Mouse (Mus musculus): Measurements from ENCODE around the gene Mpdz. TPM values are rescaled to one million over a fixed set of nuclear protein-coding genes. Genes with fewer than 3 reads are reported as not detected.

Gene Mpdz
- total RNA-seq, 2 experiments from 2014 or later: not detected

DNA sequence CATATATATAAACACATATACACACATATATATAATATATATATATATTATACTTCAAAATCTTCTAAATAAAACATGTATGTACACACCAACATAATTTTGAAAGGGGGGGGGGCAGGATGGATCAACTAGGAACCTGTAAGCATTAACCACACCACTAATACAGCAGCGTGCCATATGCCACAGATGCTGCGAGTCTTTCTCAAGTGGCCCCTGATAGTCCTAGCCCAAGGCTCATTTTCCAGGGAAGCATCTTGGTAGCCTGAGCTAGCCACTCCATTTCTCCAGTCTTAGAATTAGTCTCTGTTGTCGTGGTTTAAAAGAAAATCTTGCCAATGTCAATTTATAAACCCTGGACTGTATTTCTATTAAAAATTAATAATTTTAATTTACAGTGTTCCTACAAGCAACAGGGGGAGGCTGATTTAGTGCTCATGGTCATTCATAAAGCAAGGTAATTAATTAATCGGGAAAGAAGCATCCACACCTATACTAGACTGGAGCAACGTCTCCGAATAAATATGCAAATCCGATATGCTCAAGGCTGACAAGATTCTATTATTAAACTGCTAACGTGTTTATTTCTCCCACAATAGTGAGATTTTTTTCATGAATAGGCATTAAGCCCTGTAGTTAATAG, 27.8 kb downstream of the Mpdz start:
- no peak for ATAC-seq (replicated peaks; ENCODE audit: low FRiP score, low TSS enrichment, poor library complexity, severe bottlenecking)

DNA sequence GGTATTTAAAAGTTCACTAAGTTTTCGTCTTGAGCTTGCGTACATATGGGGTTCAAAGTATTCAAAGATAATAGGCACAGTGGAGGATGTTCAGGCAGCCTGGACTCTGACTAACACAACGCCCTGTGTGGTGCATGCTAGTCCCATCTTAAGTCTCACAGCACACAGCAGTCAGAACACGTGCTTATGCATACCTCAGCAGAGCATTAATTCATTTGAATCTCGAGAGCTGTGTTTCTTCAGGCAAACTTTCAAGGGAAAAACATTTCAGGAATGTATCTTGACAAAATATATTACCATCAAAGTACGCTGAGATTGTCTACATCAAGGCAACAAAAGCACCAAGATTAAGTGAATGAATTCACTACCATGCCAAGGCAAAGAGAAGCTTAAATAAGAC, 45.7 kb downstream of the Mpdz start:
- no peak for ATAC-seq (replicated peaks; ENCODE audit: low FRiP score, low TSS enrichment, poor library complexity, severe bottlenecking)

DNA sequence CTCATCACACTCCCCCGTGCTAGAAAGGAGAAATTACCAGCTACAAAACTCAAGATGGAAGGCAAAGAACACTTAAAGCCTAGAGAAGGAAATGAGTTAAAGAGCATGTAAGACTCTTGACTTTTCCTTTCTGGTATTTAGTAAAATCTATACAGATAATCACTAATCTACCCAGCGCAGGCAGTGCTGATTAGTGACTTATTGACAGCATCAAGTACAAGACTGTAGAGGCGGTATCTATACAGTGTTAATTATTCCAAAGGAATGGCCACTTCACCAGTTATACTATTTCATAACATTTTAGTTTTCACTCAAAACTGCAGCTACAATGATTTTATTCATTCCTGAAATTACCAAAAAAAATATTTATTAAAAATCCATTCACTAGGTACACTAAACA, 49.7 kb downstream of the Mpdz start:
- no peak for ATAC-seq (replicated peaks; ENCODE audit: low FRiP score, low TSS enrichment, poor library complexity, severe bottlenecking)

DNA sequence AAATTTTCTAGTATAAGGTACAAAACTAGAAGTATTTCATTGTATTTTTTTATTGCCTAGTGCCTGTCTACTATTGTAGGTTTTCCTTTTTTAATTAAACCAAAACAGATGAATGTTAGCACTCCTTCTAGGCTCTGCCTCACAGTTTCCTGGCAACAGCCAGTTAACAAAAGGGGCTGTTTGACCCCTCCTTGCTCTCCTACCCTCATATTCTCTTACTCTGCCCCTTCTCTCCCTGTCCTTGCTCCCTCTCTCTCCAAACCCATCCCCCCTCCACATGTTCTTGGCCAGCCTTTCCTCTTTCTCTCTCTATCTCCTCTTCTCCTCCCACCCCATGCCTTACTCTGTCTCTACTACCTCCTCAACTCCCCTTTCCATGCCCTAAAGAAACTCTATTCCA, 53.4 kb downstream of the Mpdz start:
- ATAC-seq (replicated peaks; ENCODE audit: low FRiP score, low TSS enrichment, poor library complexity, severe bottlenecking): no peak

DNA sequence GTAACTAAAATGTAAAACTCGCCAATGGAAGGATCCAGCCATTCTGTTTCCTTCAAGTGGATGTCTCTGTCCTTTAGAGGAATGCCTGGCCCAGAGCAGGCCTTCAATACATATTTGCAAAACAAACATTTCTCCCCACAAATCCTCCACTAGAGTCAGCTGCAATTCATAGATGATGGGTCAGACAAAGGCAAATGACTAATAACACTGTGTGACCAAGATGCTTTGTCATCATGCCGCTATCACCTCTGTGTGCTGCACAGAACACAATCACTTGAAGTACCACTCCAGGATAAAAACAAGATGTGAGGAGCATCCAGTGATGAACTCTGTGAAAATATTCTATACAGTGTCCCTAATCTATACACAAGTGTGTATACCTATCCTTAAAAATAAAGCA, 55.0 kb downstream of the Mpdz start:
- no peak for ATAC-seq (replicated peaks; ENCODE audit: low FRiP score, low TSS enrichment, poor library complexity, severe bottlenecking)

DNA sequence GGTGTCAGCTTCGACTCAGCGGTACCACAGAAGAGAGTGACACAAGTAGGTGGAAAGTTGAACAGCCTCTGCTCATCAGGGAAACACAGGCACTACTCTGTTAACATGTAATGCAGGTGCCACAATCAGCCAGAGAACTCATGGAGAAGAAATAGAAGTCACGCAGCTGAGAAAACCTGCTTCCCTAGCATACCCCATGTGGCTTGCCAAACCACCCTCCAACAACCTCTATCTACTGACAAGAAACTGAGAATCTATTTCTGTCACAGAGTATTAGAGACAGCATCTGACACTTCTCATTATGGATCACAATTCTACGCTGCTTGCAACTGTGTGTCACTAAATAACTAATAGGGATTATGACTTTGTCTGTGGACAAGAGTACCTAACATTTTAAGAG, 70.3 kb downstream of the Mpdz start:
- no peak for ATAC-seq (replicated peaks; ENCODE audit: low FRiP score, low TSS enrichment, poor library complexity, severe bottlenecking)

DNA sequence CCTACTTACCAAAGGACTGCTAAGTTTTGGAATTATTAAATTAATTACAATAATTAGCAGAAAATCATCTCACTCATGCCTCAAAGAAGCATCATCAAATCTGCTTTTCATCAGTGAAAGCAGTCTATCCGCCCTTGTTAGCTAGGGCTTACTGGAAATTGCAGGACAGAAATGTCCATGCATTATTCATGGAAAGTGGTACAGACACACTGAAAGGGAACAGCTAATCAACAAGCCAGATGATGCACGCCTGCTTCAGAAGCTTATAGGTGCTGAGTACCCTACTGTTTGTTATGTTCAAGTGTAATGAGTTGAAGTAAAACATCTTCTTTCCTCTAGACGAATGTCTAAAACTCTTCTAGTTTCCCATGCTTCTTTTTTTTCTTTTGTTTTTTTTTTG, 91.2 kb downstream of the Mpdz start:
- no peak for ATAC-seq (replicated peaks; ENCODE audit: low FRiP score, low TSS enrichment, poor library complexity, severe bottlenecking)

DNA sequence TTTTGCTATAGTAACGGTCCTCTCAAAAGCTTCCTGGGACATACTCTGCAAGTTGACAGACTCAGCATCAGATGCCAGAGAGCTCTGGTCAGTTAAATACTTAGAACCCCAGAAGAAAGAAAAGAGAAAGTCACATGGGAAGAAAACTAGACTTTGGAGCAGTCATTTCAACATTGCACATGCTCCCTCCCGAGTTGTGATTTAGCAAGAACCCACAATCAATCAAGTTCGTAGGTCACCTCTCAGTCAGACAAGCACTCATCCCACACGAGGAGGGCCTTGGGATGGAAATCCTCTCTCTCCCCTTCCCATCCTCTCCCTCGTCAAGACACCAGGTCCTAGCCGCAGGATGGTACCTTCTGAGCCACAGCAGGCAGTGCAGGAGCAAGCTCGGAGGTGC, 94.0 kb downstream of the Mpdz start:
- ATAC-seq (replicated peaks; ENCODE audit: low FRiP score, low TSS enrichment, poor library complexity, severe bottlenecking): no peak

DNA sequence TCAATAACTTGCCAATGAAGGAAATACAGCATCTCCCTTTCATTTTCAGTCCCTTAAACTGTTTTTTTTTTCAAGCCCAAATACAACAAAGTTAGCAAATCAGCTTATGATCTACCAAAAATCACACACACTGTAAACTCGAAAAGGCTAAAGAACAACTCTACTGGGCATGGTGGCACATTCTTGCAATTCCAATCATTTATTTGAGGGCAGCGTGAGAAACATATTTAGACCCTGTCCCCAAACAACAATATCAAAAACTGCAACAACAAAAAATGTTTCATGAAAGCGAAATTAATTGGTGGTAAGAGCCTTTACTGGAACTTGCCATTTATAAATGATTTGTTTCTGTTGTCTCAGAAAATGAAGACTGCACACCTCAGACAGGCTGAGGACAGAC, 97.5 kb downstream of the Mpdz start:
- ATAC-seq (replicated peaks; ENCODE audit: low FRiP score, low TSS enrichment, poor library complexity, severe bottlenecking): no peak

DNA sequence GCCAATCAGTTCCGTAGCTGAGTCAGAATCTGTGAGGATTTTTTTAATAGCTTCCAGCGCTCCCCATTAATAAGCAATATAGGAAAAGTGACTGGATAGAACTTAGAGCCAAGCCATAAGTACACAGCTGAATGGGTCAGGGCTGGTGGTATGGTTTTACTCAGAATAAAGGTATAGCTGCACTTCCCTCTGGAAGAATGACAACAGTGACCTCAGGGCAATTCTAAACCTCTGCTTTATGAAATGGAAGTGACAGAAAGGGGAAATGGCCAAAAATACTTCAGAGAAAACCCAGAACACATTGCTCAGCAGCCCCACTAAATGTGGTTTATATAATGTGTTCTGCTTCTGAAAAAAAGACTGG, 109.0 kb downstream of the Mpdz start:
- no peak for ATAC-seq (replicated peaks; ENCODE audit: low FRiP score, low TSS enrichment, poor library complexity, severe bottlenecking)

DNA sequence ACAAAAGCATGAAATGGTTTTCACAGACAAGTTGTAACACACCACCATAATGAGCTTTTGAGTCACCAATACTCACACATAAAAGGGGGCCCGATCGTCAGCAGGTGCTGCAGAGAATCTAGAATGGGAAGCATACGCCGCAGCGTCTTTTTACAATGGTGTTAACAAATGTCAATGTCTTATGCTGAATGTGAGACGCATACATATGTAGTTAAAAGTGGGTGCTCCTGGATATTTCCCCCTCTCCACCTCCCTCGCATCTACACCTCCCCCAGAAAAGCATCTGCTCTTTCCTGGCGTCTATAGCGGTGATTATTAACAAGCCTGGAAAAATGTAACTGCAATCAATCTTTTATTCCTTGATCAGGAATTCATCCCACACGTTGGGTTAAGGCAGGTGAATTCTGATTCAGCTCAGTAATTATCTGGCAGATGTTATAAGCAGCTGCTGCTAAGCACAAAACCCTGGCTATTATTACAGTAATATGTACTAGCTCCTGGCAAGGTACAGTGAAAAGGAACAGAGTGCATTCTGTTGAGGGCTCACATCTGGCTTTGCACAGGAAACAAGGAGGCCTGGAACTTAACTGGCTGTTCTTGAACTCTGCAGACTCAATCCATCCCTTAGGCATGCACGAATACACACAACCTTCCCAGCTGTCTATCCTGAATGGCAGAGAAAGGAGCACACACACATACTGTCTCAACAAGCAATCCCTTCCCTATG, 109.6 kb downstream of the Mpdz start:
- no peak for ATAC-seq (replicated peaks; ENCODE audit: low FRiP score, low TSS enrichment, poor library complexity, severe bottlenecking)

DNA sequence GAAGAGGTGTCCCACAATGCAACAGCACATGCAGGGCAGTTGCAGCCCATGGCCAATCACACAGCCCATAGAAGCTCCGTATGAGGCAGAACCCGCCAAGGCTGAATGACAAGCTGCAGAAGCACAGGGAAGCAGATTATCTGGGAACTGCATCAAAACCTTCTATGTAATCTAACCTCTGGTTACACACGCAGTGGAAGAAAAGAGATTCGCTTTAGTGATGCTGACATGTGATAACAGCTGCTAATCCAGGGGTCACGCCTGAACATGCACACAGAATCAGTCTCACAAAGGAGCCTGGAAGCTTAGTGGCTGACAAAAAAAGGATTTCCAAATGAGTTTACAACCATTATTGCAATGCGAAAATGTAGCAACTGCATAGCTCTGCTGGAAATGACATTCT, 110.2 kb downstream of the Mpdz start:
- no peak for ATAC-seq (replicated peaks; ENCODE audit: low FRiP score, low TSS enrichment, poor library complexity, severe bottlenecking)

DNA sequence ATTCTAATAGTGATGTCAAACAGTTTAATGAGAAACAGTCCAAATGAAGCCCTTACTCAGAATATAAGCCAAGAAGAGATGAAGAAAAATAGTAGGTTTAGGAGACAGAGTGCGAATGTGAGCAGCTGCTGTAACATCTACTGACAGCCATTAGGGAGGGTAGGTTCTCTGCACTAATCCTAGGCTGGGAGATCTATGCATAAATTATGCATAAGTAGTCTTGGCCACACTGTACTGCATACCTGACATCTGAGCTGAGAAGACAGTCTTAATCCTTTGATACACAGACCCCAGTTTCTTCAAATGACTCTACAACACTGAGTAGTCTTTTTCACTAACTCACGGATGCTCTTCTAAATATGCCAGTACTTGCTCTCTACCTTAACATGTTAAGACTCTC, 114.9 kb downstream of the Mpdz start:
- no peak for ATAC-seq (replicated peaks; ENCODE audit: low FRiP score, low TSS enrichment, poor library complexity, severe bottlenecking)

DNA sequence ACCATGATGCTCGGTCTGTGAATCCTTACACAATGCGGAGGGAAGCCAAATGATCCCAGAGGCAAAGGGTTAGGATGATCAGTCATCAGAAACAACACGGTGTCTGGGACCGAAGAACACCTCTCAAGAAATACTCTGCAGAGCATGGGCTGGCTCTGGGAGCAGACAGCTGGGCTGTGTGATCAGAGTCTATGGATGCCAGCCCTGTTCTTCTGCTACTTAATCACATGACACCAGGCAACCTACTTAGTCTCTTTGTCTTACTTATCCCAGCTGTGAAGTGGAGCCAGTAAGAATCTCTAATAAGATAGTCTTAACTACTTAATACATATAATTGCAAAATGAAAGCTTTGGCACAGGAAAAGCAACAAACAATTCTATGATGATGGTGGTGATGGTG, 118.8 kb downstream of the Mpdz start:
- no peak for ATAC-seq (replicated peaks; ENCODE audit: low FRiP score, low TSS enrichment, poor library complexity, severe bottlenecking)

DNA sequence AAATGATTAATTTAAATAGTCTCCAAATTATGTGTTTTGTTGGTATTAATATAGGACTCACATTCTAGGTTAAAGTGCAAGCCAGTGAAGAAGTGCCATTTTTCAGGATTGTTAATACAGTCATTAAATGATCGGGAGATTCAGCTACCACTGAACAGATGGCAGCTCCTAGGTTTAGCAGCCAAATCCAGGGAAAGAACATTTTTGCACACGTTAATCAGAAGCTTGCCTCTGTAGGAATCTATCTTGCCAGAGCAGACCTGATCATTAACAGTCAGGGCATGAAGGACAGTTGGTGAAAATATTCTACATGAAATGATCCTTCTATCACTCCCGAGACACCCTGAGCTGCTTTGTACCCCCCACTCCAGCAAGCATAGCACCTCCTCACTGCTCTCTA, 120.4 kb downstream of the Mpdz start:
- ATAC-seq (replicated peaks; ENCODE audit: low FRiP score, low TSS enrichment, poor library complexity, severe bottlenecking): no peak

DNA sequence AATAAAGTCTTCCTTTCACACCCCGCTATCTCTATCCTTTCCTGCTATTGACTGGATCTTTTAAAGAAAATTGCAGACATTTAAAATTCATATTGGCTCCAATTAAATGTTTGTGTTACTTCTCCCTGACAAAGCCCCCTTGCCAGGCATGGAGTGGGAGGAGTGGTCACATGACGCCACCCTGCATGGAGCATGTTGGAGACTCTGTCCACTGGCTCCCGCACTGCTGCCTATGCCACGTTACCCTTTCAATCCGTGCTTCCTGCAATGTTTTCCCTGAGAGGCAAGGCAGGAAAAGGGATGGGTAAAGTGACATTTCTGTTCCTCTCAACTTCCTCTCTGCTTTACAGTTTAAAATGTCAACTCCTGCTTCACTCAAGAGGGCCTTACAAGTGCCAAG, 128.0 kb downstream of the Mpdz start:
- no peak for ATAC-seq (replicated peaks; ENCODE audit: low FRiP score, low TSS enrichment, poor library complexity, severe bottlenecking)

DNA sequence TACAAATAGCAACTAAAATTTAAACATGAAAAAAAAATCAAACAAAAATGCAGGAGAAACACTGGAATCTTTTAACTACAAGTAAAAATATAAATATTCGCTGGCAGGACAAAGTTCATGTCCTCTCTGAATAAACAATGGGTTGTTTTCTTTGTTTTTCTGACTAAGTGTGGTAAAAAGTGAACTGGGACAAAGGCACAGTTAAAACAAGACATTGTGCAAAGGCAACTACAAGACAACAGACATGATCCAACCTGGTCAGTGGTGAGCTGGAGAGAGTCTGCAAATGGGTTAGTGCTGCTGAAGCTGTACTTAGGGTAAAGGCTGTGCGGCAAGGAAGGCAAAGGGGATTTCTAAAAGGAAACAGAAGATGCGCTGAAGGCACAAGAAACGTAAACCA, 129.4 kb downstream of the Mpdz start:
- no peak for ATAC-seq (replicated peaks; ENCODE audit: low FRiP score, low TSS enrichment, poor library complexity, severe bottlenecking)

DNA sequence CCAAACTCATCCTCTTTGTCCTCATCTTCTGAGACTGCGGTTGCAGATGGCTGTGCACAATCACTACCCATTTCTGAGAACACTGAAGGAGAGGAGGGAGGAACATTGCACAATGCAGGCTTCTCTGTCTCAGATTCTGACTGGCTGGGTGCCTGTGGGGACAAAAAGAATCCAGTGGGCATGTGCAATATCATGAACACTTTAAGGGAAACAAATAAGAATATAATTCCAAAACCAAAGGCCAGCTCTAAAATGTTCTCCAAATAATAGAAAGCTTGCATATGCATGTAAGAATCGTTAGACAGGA, 132.5 kb downstream of the Mpdz start:
- ATAC-seq (replicated peaks; ENCODE audit: low FRiP score, low TSS enrichment, poor library complexity, severe bottlenecking): no peak

DNA sequence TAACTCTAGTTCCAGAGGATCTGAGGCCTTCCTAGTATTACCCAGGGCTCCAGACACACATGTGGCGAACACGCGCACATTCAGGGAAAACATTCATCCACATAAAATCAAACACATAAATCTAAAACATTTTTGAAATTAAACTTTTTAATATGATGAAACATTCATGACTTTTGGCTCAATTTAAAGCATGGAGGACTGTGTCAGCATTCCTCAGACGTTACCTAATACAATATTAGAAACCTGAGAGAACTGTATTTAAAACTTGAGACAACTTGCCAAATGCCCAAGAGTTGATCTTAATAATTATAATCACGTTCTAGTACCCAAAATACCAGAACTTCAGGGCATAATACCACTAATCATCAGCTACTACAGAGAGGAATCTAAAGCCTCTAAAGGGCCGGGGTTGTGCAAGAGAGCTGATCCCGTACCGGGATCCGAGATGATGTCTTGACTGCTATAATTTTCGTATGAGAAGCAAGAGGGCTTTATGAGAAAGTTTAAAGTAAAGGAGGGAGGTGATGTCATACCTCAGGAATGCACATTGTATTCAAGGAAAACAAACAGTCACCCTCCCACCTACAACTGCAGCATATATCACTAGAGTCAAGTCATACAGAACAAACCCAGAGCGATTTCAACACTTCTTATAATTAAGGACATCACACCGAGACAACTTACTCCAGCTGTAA, 133.0 kb downstream of the Mpdz start:
- no peak for ATAC-seq (replicated peaks; ENCODE audit: low FRiP score, low TSS enrichment, poor library complexity, severe bottlenecking)

DNA sequence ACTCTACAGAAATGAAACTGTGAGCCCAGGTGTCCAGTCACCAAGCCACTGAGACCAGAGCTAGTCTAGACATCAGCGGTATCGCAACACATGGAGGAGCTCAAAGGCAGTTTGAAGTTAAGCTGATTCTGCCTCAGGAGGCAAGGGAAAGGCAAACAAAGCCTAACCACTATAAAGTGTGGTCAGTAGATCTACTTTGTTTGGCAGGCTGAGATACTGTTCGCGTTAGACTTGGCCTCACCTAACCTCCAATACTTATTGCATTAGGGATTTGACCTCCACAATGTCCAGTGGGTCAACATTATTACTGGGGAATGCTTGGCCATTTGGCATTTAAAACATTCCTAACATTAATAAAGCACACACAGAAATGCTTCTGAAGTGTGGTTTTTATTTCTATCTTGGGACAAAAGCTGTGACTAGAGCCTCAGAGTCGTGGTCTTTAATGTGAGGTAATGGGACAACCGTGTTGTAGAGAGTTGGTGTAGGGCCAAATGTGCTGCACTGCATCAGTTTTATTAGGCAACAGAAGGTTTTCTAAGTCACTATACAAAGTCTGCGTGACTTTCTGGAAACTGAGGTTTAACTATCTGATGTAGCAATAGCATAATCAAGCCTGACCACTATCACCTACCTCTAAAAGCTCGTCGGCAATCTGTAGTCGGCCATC, 134.9 kb downstream of the Mpdz start:
- no peak for ATAC-seq (replicated peaks; ENCODE audit: low FRiP score, low TSS enrichment, poor library complexity, severe bottlenecking)

DNA sequence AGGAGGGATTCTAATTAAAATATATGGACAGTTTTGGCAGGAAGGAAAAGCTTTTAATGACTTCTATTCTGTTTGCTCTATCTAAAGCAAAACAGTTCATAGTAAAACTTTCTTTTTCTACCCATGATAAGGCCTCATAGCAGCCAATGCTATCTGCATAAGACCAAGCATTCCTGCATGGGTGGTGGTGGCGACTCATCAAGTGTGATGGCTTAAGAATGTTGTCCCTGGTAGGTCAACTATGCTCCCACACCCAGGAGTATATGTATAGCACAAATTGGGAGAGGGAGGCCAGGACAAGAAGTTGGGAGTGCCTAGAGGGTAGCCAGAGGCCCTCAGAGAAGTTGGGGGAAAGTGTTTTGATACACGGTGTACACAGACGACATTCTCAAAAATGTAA, 140.6 kb downstream of the Mpdz start:
- ATAC-seq (replicated peaks; ENCODE audit: low FRiP score, low TSS enrichment, poor library complexity, severe bottlenecking): no peak

Data from megakaryocyte-erythroid progenitor cell, adult 5-6 weeks (primary cell).